In genomic region chr5:99478716-99479115, GRCm38 (mm10) we compare ENCODE assay signal across 9 mouse cellular contexts.
DNase-seq lines count a peak whose midpoint lies in the region; ATAC-seq and TF ChIP-seq lines count a peak whose summit lies in the region.
"Had no signal": no experiment of that assay in that cellular context is flagged by ENCODE, and none has a peak within 500 bp of the region (broad histone marks: within the 10 kb centered on the region; RNA-seq: fewer than 3 reads in every experiment).

No protein-coding gene starts in this region.

- H3K27me3 ChIP-seq in intestine, embryonic 16.5 days (replicated peaks; ENCODE audit: control insufficient read depth, insufficient read depth, low read length): no peaks in the 10 kb centered on the region
- H3K27me3 ChIP-seq in intestine, embryonic 15.5 days (replicated peaks): no peaks in the 10 kb centered on the region
- H3K27me3 ChIP-seq in forebrain, embryonic 12.5 days: peaks cover 58% of the 10 kb centered on the region
- H3K27me3 ChIP-seq in hindbrain, postnatal 0 days (ENCODE audit: insufficient read depth, low read length): no peaks in the 10 kb centered on the region
- no peaks in the 10 kb centered on the region for H3K27me3 ChIP-seq in neural tube, embryonic 13.5 days

- no peak for TF ChIP-seq CTCF in hindbrain, postnatal 0 days (IDR thresholded peaks at IDR 0.05; ENCODE audit: low read depth)

- H3K9me3 ChIP-seq in intestine, embryonic 16.5 days (ENCODE audit: control insufficient read depth, low read length): no peaks in the 10 kb centered on the region
- no peaks in the 10 kb centered on the region for H3K9me3 ChIP-seq in intestine, embryonic 15.5 days
- no peaks in the 10 kb centered on the region for H3K9me3 ChIP-seq in forebrain, embryonic 12.5 days
- no peaks in the 10 kb centered on the region for H3K9me3 ChIP-seq in hindbrain, postnatal 0 days (ENCODE audit: low read length)
- no peaks in the 10 kb centered on the region for H3K9me3 ChIP-seq in neural tube, embryonic 13.5 days
- H3K9me3 ChIP-seq: embryonic facial prominence, embryonic 12.5 days had no signal

- DNase-seq in hindbrain, postnatal 0 days (ENCODE audit: low spot score): peak; percentile 28
- DNase-seq in ovary, adult 18-20 months (ENCODE audit: low spot score): no peak
- no peak for DNase-seq in layer of hippocampus, adult 9-10 months (ENCODE audit: low spot score)
- DNase-seq in adrenal gland, adult 8-10 months: no peak

- peak; percentile 32; the same call in 1 of the 2 replicates for ATAC-seq in intestine, embryonic 16.5 days
- no peak for ATAC-seq in intestine, embryonic 15.5 days
- ATAC-seq in forebrain, embryonic 12.5 days (ENCODE audit: low FRiP score): no peak
- ATAC-seq in hindbrain, postnatal 0 days: no peak
- ATAC-seq in neural tube, embryonic 13.5 days (ENCODE audit: low read depth): no peak

- H3K27ac ChIP-seq in intestine, embryonic 16.5 days (ENCODE audit: low read length): no peak overlapping the region
- H3K27ac ChIP-seq in intestine, embryonic 15.5 days: no peak overlapping the region
- peak overlapping the region; percentile 83 for H3K27ac ChIP-seq in forebrain, embryonic 12.5 days
- peak overlapping the region; percentile 61; the same call in 1 of the 2 replicates for H3K27ac ChIP-seq in hindbrain, postnatal 0 days
- peak overlapping the region; percentile 76 for H3K27ac ChIP-seq in neural tube, embryonic 13.5 days (replicated peaks)

- no peak overlapping the region for H3K4me3 ChIP-seq in intestine, embryonic 16.5 days (ENCODE audit: low read length)
- H3K4me3 ChIP-seq in intestine, embryonic 15.5 days (replicated peaks): no peak overlapping the region
- no peak overlapping the region for H3K4me3 ChIP-seq in forebrain, embryonic 12.5 days (replicated peaks)
- H3K4me3 ChIP-seq in hindbrain, postnatal 0 days (ENCODE audit: low read length): no peak overlapping the region
- H3K4me3 ChIP-seq in neural tube, embryonic 13.5 days: no peak overlapping the region

- 49% methylated on average over 4 of the region's 4 CpGs for WGBS in intestine, embryonic 16.5 days
- WGBS in intestine, embryonic 15.5 days: 47% methylated on average over 4 of the region's 4 CpGs
- WGBS in forebrain, embryonic 12.5 days: 14% methylated on average over 4 of the region's 4 CpGs
- WGBS in hindbrain, postnatal 0 days: 28% methylated on average over 4 of the region's 4 CpGs
- WGBS in neural tube, embryonic 13.5 days: 24% methylated on average over 4 of the region's 4 CpGs

- no peak overlapping the region for H3K4me2 ChIP-seq in intestine, embryonic 16.5 days (ENCODE audit: low read depth, low read length)
- H3K4me2 ChIP-seq in intestine, embryonic 15.5 days (replicated peaks): no peak overlapping the region
- peak overlapping the region; percentile 41; the same call in 1 of the 2 replicates for H3K4me2 ChIP-seq in forebrain, embryonic 12.5 days
- H3K4me2 ChIP-seq in hindbrain, postnatal 0 days (ENCODE audit: low read depth, low read length): no peak overlapping the region
- no peak overlapping the region for H3K4me2 ChIP-seq in neural tube, embryonic 13.5 days

- no peaks in the 10 kb centered on the region for H3K36me3 ChIP-seq in intestine, embryonic 16.5 days (ENCODE audit: control insufficient read depth, insufficient read depth, low read length)
- H3K36me3 ChIP-seq in intestine, embryonic 15.5 days: no peaks in the 10 kb centered on the region
- H3K36me3 ChIP-seq in forebrain, embryonic 12.5 days (replicated peaks): no peaks in the 10 kb centered on the region
- H3K36me3 ChIP-seq in hindbrain, postnatal 0 days (ENCODE audit: insufficient read depth, low read length): no peaks in the 10 kb centered on the region
- H3K36me3 ChIP-seq in neural tube, embryonic 13.5 days: no peaks in the 10 kb centered on the region
- H3K36me3 ChIP-seq: embryonic facial prominence, embryonic 12.5 days had no signal

- H3K9ac ChIP-seq in intestine, embryonic 16.5 days (ENCODE audit: low read depth, low read length): no peak overlapping the region
- H3K9ac ChIP-seq in intestine, embryonic 15.5 days: no peak overlapping the region
- H3K9ac ChIP-seq in forebrain, embryonic 12.5 days: no peak overlapping the region
- no peak overlapping the region for H3K9ac ChIP-seq in hindbrain, postnatal 0 days (replicated peaks; ENCODE audit: low read length)
- no peak overlapping the region for H3K9ac ChIP-seq in neural tube, embryonic 13.5 days

- H3K4me1 ChIP-seq in intestine, embryonic 16.5 days (ENCODE audit: control insufficient read depth, insufficient read depth, low read length): peaks cover 13% of the 10 kb centered on the region
- H3K4me1 ChIP-seq in intestine, embryonic 15.5 days (replicated peaks): peaks cover 10% of the 10 kb centered on the region
- peaks cover 37% of the 10 kb centered on the region for H3K4me1 ChIP-seq in forebrain, embryonic 12.5 days
- peaks cover 19% of the 10 kb centered on the region; the same call in 1 of the 2 replicates for H3K4me1 ChIP-seq in hindbrain, postnatal 0 days (ENCODE audit: insufficient read depth, low read length)
- peaks cover 34% of the 10 kb centered on the region for H3K4me1 ChIP-seq in neural tube, embryonic 13.5 days (replicated peaks)

Comparison
In these comparisons a context has a peak if more than half of its experiments do, and no peak if none do; other contexts are left out.
1. H3K27ac ChIP-seq: peak in forebrain, embryonic 12.5 days (single experiment), hindbrain, postnatal 0 days (single experiment) and neural tube, embryonic 13.5 days (single experiment); none in intestine, embryonic 16.5 days (single experiment) and intestine, embryonic 15.5 days (single experiment).